Mouse (Mus musculus) hindbrain, embryonic 15.5 days (tissue): ENCODE results near the gene Cacna1c. TPM values are rescaled to one million over a fixed set of nuclear protein-coding genes. Genes with fewer than 3 reads are reported as not detected.

Source experiments
- ATAC-seq: fragments of 200-750 bp; cut with Nextera tagmentation; 2 replicates; pipeline ENCODE4 v1.8.0; 2017; ENCODE audit warnings: low read depth, moderate number of reproducible peaks, moderate TSS enrichment; ENCODE audit not compliant: low FRiP score
- H3K27ac ChIP-seq: fragments of 300-500 bp; sonication (generic); replicated peaks from 2 replicates; pipeline ENCODE4 v1.5.1; 2015; ENCODE audit warnings: mild to moderate bottlenecking, inconsistent platforms
- H3K27me3 ChIP-seq: fragments of 300-500 bp; sonication (generic); 2 replicates; pipeline ENCODE4 v1.6.1; 2015; ENCODE audit warnings: control low read depth, inconsistent platforms
- H3K36me3 ChIP-seq: fragments of 300-500 bp; sonication (generic); 2 replicates; pipeline ENCODE4 v1.6.1; 2015; ENCODE audit warnings: control low read depth, inconsistent platforms
- H3K4me1 ChIP-seq: fragments of 300-500 bp; sonication (generic); replicated peaks from 2 replicates; pipeline ENCODE4 v1.6.1; 2015; ENCODE audit warnings: control low read depth, inconsistent platforms
- H3K4me2 ChIP-seq: fragments of 300-500 bp; sonication (generic); 2 replicates; pipeline ENCODE4 v1.6.1; 2015; ENCODE audit warnings: moderate library complexity, mild to moderate bottlenecking, inconsistent platforms
- H3K4me3 ChIP-seq: fragments of 300-500 bp; sonication (generic); 2 replicates; pipeline ENCODE4 v1.5.1; 2015; ENCODE audit warnings: mild to moderate bottlenecking, inconsistent platforms
- H3K9ac ChIP-seq: fragments of 300-500 bp; sonication (generic); 2 replicates; pipeline ENCODE4 v1.6.1; 2015; ENCODE audit warnings: inconsistent platforms
- H3K9me3 ChIP-seq: fragments of 300-500 bp; sonication (generic); 2 replicates; pipeline ENCODE4 v1.6.1; 2016; ENCODE audit warnings: control low read depth, inconsistent platforms
- WGBS: fragments of 180-500 bp; shearing (Covaris S2); methylation state at CpG from one replicate; pipeline ENCODE4 v1.1.7; 2015; 5-methylcytosine and 5-hydroxymethylcytosine counted together
- polyA plus RNA-seq: library from polyadenylated mRNA; unstranded; fragments of >200 nt; fragmentation: Nextera tagmentation; extraction: Ambion mirVana; gene quantifications from 2 replicates; pipeline ENCODE4 v1.2.1, GENCODE M21; 2015

Gene Cacna1c
- polyA plus RNA-seq, 1 experiment from 2014 or later, result 7.0 TPM

DNA sequence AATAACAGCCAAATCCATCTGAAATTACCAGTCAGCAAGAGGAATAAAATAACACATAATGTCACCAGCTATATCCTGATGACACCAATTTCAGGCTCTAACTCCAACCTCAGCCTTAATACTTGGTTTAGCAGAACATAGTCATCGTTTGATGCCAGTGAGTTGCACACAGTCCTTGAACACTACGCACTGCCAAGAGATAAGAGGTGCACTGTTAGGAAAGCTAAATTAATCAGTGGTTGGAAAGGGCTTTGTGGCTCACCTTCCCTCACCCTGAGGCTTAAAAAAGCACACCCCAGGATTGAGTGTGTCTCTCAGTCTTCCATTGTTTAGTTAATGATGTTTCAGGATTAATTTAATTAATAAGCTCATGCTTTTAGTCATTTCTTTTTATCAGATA is 16.0 kb downstream of the Cacna1c start:
- H3K27ac ChIP-seq, result no peak overlapping the region
- H3K36me3 ChIP-seq, result no peaks in the 10 kb centered on the region; the same call in 1 of the 2 replicates
- no peak overlapping the region for H3K4me2 ChIP-seq
- peaks cover 18% of the 10 kb centered on the region for H3K4me1 ChIP-seq
- H3K9me3 ChIP-seq, result no peaks in the 10 kb centered on the region
- ATAC-seq, result no peak
- no peak overlapping the region for H3K4me3 ChIP-seq
- H3K27me3 ChIP-seq, result no peaks in the 10 kb centered on the region
- WGBS, result 91% methylated on average over 2 of the region's 2 CpGs
- H3K9ac ChIP-seq, result no peak overlapping the region

DNA sequence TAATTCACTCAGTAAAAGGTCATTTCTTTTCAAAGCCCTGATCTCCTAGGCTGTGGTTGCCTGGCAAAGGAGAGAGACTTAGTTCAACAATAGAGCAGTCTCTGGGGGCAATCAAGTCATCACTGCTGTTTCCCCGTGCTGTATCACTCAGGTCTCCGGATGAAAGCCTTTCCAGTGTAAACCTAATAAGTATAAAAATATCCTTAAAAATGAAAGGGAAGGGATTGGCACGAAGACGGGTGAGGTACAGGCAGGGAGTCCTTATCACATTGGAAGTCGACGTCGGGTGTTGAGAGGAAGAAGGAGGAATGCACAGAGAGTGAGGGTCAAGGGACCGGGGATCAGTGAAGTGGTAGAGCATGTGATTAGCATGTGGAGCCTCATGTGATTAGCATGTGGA is 19.1 kb downstream of the Cacna1c start:
- H3K4me1 ChIP-seq, result peaks cover 25% of the 10 kb centered on the region
- no peaks in the 10 kb centered on the region for H3K9me3 ChIP-seq
- peak overlapping the region; percentile 66; the same call in 1 of the 2 replicates for H3K4me2 ChIP-seq
- H3K9ac ChIP-seq, result no peak overlapping the region
- H3K4me3 ChIP-seq, result no peak overlapping the region
- no peak for ATAC-seq
- WGBS, result 50% methylated on average over 8 of the region's 8 CpGs
- no peak overlapping the region for H3K27ac ChIP-seq
- no peaks in the 10 kb centered on the region for H3K36me3 ChIP-seq
- H3K27me3 ChIP-seq, result no peaks in the 10 kb centered on the region

DNA sequence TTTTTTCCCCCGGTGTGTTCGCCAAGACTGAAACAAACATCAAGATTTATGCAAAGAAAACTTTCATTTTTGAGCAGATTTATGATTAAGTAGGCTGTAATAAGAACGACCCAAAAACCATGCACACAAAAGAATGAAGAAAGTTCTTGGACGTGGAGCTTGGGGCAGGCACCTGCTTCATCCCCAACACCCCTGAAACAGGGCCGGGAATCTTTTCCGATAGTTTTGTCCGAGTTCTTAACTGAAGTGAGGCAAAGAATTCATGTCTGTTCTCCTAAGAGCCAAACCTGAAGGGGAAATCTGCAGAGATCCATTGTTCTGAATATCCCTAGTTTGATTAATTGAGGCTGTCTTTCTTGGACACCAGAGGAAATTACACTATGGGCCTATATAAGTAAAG is 20.1 kb downstream of the Cacna1c start:
- Histone ChIP-seq H3K27me3 (no peaks in the 10 kb centered on the region), H3K4me3 (peak overlapping the region; percentile 77), H3K9me3 (no peaks in the 10 kb centered on the region), H3K36me3 (no peaks in the 10 kb centered on the region), H3K4me1 (peaks cover 25% of the 10 kb centered on the region), H3K4me2 (peak overlapping the region; percentile 66), H3K9ac (peak overlapping the region; percentile 73; the same call in 1 of the 2 replicates), H3K27ac (no peak overlapping the region)
- 72% methylated on average over 7 of the region's 7 CpGs for WGBS
- no peak for ATAC-seq

- peak within 1 kb of the TSS; percentile 77 for H3K4me3 ChIP-seq
- peak; percentile 96 for ATAC-seq
- H3K36me3 ChIP-seq, result no peaks in the 10 kb centered on the region
Measured at GRCm38 (mm10) chr6:119175078-119175853, 21.0 kb downstream of the Cacna1c start, which contains the start of gene Dcp1b. Gene Dcp1b (plus strand): TSS chr6:119175253.

DNA sequence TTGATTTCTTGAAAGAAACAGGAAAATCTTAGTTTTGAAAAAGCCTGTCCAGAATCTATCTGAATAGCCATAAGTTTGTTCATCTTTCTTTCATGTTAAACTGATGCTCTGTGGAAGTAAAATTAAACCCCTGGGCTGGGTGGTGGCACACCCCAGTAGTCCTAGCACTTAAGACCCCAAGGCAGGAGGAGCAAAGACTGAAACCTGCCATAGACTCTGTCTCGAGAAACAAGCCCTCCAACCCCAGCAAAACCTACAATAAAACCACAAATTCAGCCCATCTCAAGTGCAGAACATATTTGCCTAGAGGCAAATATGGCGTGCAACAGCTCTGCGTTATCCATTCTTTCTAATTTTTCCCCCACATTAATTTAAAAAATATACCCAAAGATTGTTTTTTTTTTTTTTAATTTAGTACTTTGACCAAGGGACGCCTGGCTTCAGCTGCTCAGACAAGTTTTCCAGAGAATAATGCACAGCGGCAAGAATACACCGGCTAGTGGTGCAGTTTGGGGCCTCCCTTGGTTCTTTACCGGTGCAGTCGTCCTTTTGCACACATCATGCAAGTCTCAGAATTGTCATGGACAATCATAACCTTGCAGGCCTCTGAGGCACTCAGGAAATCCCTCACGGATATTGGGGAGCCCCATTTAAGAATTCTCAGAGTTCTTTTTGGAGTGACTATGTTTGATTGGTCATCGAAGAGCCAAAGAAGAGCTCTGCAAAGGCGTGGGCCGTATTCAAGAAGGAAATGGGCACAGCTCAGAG is 21.7 kb downstream of the Cacna1c start:
- peak overlapping the region; percentile 77 for H3K4me3 ChIP-seq
- H3K4me2 ChIP-seq, result peak overlapping the region; percentile 57
- no peak; the same call in 1 of the 2 replicates for ATAC-seq
- no peaks in the 10 kb centered on the region for H3K9me3 ChIP-seq
- no peaks in the 10 kb centered on the region for H3K27me3 ChIP-seq
- no peaks in the 10 kb centered on the region for H3K36me3 ChIP-seq
- peak overlapping the region; percentile 93 for H3K27ac ChIP-seq
- WGBS, result 53% methylated on average over 12 of the region's 12 CpGs
- H3K4me1 ChIP-seq, result peaks cover 25% of the 10 kb centered on the region
- 0 out of 2 replicates have a peak overlapping the region, but pooled peaks have one; percentile 8 for H3K9ac ChIP-seq

More at GRCm38 (mm10) chr6:119175078-119175853, 21.0 kb downstream of the Cacna1c start, which contains the start of gene Dcp1b:
- Histone ChIP-seq H3K4me1 (peaks cover 25% of the 10 kb centered on the region), H3K27me3 (no peaks in the 10 kb centered on the region), H3K4me2 (peak within 1 kb of the TSS; percentile 66), H3K27ac (peak within 1 kb of the TSS; percentile 93), H3K9ac (peak within 1 kb of the TSS; percentile 73), H3K9me3 (no peaks in the 10 kb centered on the region)
- WGBS, result under 1% methylated on average over 59 of the region's 65 CpGs

GRCm38 (mm10) chr6:119165677-119166076 is 30.5 kb downstream of the Cacna1c start:
- Histone ChIP-seq H3K9me3 (no peaks in the 10 kb centered on the region), H3K4me1 (no peaks in the 10 kb centered on the region), H3K4me2 (no peak overlapping the region), H3K36me3 (no peaks in the 10 kb centered on the region), H3K4me3 (no peak overlapping the region), H3K27ac (no peak overlapping the region), H3K27me3 (no peaks in the 10 kb centered on the region), H3K9ac (no peak overlapping the region)
- no peak for ATAC-seq

- no peak overlapping the region for H3K4me3 ChIP-seq
- no peaks in the 10 kb centered on the region for H3K36me3 ChIP-seq
- no peak for ATAC-seq
- no peaks in the 10 kb centered on the region for H3K9me3 ChIP-seq
- H3K4me2 ChIP-seq, result no peak overlapping the region
- H3K27me3 ChIP-seq, result no peaks in the 10 kb centered on the region
- 64% methylated on average over 4 of the region's 4 CpGs for WGBS
- no peak overlapping the region for H3K27ac ChIP-seq
- H3K4me1 ChIP-seq, result no peaks in the 10 kb centered on the region
- no peak overlapping the region for H3K9ac ChIP-seq
Measured at GRCm38 (mm10) chr6:119145109-119145508, 51.1 kb downstream of the Cacna1c start.

DNA sequence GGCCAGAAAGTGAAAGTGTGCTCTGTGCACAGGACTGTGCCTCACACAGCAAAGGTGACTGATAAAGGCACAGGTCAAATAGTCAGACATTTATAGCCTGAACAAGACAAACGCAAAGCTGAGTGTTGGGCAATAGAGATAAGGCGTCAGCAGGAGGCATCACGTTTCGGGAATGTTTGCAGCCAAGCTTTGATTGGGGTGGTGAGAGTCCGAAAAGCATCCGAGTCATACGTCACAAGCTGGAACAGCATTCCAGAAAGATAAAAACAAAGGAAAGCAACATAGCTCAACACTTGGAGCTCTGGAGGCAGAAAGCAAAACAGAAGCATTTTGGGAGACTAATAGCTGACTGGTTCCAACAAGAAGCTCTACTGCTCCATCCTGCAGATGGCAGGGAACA is 56.7 kb downstream of the Cacna1c start:
- H3K4me2 ChIP-seq, result no peak overlapping the region
- no peaks in the 10 kb centered on the region for H3K36me3 ChIP-seq
- WGBS, result 86% methylated on average over 7 of the region's 7 CpGs
- no peak for ATAC-seq
- H3K4me1 ChIP-seq, result no peaks in the 10 kb centered on the region
- H3K9me3 ChIP-seq, result no peaks in the 10 kb centered on the region
- H3K27ac ChIP-seq, result no peak overlapping the region
- H3K27me3 ChIP-seq, result no peaks in the 10 kb centered on the region
- H3K9ac ChIP-seq, result no peak overlapping the region
- no peak overlapping the region for H3K4me3 ChIP-seq

GRCm38 (mm10) chr6:119137768-119138167 is 58.5 kb downstream of the Cacna1c start:
- no peak overlapping the region for H3K4me3 ChIP-seq
- H3K9ac ChIP-seq, result no peak overlapping the region
- H3K4me2 ChIP-seq, result no peak overlapping the region
- ATAC-seq, result no peak
- H3K9me3 ChIP-seq, result no peaks in the 10 kb centered on the region
- no peak overlapping the region for H3K27ac ChIP-seq
- no peaks in the 10 kb centered on the region for H3K4me1 ChIP-seq
- 84% methylated on average over 10 of the region's 10 CpGs for WGBS
- H3K27me3 ChIP-seq, result no peaks in the 10 kb centered on the region
- no peaks in the 10 kb centered on the region for H3K36me3 ChIP-seq

- Histone ChIP-seq H3K27ac (no peak overlapping the region), H3K9ac (no peak overlapping the region), H3K4me3 (no peak overlapping the region), H3K4me1 (0 out of 2 replicates have a peak, but pooled peaks cover 3% of the 10 kb centered on the region), H3K4me2 (no peak overlapping the region), H3K9me3 (no peaks in the 10 kb centered on the region), H3K36me3 (no peaks in the 10 kb centered on the region), H3K27me3 (no peaks in the 10 kb centered on the region)
- 92% methylated on average over 4 of the region's 4 CpGs for WGBS
- ATAC-seq, result no peak
Measured at GRCm38 (mm10) chr6:119132863-119133262, 63.4 kb downstream of the Cacna1c start.

GRCm38 (mm10) chr6:119132111-119132735 is 64.0 kb downstream of the Cacna1c start:
- H3K9me3 ChIP-seq, result no peaks in the 10 kb centered on the region
- no peak overlapping the region for H3K9ac ChIP-seq
- no peak for ATAC-seq
- H3K27me3 ChIP-seq, result no peaks in the 10 kb centered on the region
- H3K4me2 ChIP-seq, result no peak overlapping the region
- 69% methylated on average over 8 of the region's 8 CpGs for WGBS
- no peak overlapping the region for H3K4me3 ChIP-seq
- no peak overlapping the region for H3K27ac ChIP-seq
- no peaks in the 10 kb centered on the region for H3K36me3 ChIP-seq
- 0 out of 2 replicates have a peak, but pooled peaks cover 3% of the 10 kb centered on the region for H3K4me1 ChIP-seq

GRCm38 (mm10) chr6:119129664-119130063 is 66.6 kb downstream of the Cacna1c start:
- Histone ChIP-seq H3K27ac (no peak overlapping the region), H3K4me2 (no peak overlapping the region), H3K27me3 (no peaks in the 10 kb centered on the region), H3K4me3 (no peak overlapping the region), H3K9me3 (no peaks in the 10 kb centered on the region), H3K36me3 (no peaks in the 10 kb centered on the region), H3K4me1 (0 out of 2 replicates have a peak, but pooled peaks cover 3% of the 10 kb centered on the region), H3K9ac (no peak overlapping the region)
- ATAC-seq, result no peak
- WGBS, result 76% methylated on average over 5 of the region's 5 CpGs
